Mouse (Mus musculus) yolk sac, embryonic 10.5 days (tissue): ENCODE measurements at regions not wholly inside any gene's neighbourhood (a gene's known extent, or its start where the extent isn't known, plus 50 kb on each side); places are given as distances from the start of the nearest gene placed in this dataset.

ENCODE experiments used
- DNase-seq: peaks from one replicate; pipeline ENCODE4 v3.0.0-alpha.2; 2017; ENCODE audit warnings: low spot score

DNA sequence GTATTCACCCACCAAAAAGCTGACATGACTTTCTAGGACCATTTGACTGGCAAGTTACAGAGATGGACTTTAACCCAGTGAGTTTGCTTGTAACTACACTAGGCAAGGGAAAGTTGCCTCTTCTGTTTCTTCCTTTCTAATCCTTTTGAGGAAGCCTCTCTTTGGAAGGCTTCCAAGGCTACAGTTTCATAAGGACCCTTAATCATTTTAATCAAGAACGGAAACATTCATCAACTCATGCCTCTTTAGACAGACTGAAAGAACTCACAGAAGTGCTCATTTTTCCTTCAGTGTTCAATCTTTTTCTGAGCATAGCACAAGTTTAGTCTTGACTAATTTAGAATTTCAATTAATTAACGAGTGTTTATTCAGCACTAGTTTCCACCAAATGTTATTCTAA, 84.2 kb downstream of the Ddx1 start:
- no peak for DNase-seq

- no peak for DNase-seq
Measured at GRCm38 (mm10) chr12:13161051-13161450, 88.0 kb downstream of the Ddx1 start.

DNA sequence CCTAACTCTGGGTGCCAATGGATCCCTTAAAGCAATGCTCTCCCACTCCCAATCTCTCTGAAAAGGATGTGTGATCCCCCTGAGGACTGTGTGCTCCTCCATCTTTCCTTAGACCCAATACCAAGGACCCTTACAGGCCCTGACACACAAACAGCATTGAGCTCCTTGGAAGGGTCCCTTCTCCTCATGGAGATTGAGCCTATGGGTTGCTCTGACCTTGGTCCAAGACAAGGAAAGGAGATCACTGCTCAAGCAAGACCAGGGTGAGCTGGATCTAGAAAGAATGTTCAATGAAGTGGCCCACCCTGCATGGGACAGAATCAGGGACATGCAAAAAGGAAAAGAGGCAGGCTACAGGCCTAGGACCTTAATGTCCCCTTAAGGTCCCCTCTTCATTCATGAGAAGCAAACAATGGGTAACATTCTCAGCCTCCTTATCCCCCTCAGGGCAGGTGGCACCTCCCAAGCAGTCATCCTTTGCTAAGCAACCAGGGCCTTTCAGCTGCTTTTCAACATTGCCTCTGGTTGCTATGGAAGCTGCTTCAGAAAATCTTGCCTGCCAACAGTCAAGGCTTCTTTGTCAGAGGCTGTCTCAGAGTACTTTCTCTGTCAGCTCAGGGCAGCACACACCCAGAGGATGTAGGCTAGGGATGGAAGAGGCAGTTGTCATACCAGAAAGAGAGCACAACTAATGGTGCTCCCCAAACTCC, 89.5 kb downstream of the Ddx1 start:
- DNase-seq, result no peak

DNA sequence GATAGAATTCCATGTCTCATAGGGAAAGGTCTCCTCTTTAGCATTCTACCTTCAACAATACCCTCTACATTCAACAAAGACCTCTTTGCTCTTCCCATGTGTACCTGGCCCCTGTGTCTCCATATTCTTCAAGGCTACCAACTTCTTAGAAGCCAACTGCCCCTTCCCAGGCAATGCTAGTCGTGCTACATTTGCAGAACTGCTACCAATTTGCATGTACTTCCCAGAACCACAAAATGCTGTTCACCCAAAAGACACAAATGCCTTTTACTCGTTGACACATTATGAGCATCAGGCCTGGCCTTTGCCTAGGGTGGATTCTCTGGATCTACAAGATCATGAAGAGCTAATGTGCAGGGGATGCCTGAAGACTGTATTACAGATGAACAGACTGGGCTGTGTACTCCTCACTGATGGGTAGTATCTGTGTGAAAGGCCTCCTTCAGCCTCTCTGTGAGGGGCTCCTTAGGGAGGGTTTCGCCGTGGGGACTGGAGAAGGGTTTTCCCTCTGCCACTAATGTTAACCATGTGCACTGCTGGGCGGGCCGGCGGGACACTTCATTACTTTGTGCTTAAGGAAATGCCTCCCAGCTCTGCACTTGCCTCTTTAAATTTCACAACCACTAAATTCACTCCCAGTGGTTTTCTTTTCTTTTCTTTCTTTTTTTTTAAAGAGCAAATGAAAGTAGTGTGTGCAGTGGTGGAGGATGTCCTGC, 91.2 kb downstream of the Ddx1 start:
- no peak for DNase-seq

GRCm38 (mm10) chr12:13157089-13157488, 91.9 kb downstream of the Ddx1 start:
- DNase-seq, result no peak

DNA sequence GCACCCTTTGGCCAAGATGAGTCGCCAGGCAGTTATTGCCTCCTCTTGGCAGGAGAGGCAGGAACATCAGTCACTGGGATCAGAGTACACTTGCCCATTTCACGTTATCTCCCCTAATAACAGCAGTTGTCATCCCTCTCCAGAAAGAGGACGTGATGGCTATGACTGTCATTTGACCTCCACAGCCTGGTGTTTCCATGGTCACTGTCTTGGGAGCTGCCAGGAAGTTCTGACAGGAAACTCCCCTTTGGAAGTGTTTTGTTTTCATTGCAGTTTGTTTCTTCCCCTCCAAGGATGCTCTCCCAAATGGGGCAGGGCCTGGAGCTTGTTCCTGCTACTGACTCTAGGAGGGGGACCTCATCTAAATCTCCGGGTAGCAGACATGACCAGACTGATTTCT, 98.3 kb downstream of the Ddx1 start:
- DNase-seq, result no peak

DNA sequence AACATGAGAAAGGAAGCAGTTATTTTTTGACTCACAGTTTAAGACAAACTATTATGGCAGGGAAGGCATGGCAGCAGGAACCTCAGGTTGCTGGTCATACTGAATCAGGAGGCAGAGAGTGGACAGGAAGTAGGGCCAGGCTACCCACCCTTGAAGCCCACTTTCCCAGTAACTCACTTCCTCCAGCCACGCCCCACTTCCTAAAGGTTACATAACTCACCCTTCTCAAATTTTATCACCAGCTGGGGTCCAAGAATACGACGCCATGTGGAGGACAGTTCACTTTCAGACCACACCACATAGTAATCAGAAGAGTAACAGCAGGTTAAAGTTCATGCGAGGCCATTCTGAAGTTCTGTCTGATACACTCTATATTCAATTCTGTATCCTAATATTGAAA, 101.8 kb downstream of the Ddx1 start:
- no peak for DNase-seq

DNA sequence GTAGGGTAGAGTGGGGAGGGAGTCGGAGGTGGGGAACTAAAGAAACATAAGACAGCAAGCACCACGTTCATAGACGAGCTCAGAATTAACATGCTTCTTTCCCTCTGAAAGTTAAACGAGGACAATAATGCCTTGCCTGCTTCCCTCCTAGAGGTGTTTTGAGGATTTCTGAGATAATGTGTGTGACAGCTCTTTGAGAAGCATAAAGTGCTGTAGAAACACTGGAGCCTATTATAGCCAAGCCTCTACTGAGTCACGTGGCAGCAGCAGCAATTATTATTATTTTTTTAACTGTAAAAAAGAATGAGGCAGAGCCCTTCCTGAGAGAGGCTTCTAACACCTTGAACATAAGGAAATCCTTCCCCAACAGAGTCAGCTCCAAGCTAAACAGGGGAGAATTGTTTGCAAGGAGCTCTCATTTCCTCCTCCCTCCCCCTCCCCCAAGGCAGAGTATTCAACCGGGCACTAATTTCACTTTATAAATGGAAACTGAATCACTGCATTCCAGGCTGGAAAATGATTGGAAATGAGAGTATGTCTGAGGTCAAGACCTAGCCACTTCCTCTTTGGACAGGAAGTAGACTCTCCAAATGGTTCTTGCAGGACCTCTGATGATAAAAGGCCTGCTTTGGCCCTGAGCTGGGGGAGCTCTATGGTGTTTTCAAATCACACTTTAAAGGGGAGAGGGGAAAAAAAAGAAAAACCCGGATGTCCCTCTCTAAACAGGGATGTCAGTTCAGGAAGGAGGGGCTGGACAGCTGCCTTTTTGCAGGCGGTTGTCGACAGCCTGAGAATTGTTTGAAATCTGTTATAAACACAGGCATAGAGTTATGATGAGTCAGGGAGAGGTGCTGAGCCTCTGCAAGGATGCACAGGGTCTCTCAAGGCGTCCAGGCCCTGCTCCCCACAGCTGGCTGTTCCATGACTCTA, 103.6 kb downstream of the Ddx1 start:
- DNase-seq, result peak; percentile 34

DNA sequence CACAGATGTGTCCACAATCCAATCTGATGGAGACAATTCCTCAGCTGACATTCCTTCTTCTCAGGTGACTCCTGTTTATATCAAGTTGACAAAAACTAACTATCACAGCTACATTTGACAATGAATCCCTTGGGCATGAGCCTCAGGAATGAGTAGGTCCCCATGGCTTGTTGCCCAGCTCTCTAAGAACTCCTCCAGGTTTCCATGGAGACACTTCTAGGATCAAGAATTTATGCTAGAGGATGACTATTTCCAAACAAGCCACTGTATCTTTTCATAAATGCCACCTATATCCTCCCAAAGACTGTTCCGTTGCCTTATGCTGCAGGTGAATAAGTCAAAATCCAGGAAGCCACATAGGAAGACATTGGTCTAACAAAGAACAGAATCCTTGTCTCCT, 104.3 kb downstream of the Ddx1 start:
- DNase-seq, result no peak

DNA sequence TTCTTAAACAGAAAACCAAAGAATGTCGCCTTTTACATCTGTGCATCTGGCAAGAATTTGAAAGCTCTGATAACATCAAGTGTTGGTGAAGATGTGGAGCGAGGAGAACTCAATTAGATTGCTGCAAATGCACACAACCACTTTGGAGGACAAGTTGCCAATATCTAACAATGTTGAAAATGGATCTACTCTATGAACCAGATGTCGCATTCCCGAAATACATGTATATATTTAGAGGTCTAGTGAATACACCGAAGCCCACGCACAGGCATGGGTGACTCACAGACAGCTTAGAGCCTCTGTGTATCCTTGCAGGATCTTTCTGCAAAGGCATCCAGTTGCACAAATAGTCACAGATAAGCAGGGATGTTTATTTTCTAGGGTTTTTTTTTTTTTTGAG, 108.4 kb downstream of the Ddx1 start:
- DNase-seq, result no peak

DNA sequence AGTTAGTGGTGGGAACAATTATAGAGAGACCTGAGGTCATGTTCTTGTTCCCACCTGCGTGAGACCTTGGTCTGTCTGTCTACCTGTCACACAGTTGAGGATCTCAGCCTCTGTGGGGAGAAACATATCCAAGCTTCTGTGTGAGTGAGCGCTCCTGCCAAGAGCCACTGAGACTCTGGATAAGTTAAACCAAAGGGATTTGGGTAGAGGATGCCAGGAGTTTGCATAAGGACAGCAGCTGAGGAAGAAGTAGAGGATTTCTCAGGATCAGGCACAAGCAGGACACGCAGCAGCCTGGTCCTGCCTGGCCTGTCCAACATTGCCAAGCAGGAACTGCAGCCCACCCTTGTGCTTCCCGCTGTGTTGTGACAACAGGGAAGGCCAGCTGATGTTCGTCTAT, 109.8 kb downstream of the Ddx1 start:
- DNase-seq, result no peak

- no peak for DNase-seq
Measured at GRCm38 (mm10) chr12:13134168-13134567, 114.8 kb downstream of the Ddx1 start.

DNA sequence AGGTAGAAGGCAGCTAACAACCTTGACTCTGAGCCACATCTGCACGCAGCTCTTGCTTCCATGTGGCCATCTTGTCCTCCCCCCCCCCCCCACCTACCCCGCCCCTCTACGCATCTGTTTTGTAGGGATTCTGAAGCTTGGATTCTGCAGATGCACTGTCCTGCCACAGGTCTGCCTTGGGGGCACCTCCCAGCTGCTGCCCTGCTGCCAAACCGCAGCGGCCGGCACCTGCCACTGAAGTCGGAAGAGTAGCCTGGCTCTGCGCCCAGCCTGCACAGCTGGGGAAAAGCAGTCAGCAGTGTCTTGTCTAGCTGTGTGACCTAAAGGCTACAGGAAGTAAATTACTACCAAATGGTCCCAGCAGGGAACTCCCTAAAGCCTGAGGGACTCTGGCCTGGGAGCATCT, 119.3 kb downstream of the Ddx1 start:
- DNase-seq, result no peak

DNA sequence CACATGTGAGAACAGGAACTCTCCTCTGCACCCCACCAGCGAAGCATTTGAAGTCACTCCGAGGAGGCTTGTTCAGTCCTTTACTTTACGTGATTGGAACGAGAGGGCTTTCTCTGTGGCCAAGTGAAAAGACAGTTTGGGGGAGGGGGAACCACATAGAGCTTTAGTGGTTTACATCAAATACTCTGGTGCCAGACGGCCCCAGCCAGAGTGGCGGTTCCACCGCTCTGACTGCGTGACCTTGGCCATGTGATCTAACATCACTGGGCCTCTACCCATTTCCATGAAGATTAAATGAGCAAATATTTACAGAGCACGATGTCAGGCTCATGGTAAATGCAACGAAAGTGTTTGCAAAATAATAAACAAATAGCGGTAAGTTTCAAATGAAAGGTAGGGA, 121.6 kb downstream of the Ddx1 start:
- no peak for DNase-seq

GRCm38 (mm10) chr12:13125054-13125453, 124.0 kb downstream of the Ddx1 start:
- no peak for DNase-seq

DNA sequence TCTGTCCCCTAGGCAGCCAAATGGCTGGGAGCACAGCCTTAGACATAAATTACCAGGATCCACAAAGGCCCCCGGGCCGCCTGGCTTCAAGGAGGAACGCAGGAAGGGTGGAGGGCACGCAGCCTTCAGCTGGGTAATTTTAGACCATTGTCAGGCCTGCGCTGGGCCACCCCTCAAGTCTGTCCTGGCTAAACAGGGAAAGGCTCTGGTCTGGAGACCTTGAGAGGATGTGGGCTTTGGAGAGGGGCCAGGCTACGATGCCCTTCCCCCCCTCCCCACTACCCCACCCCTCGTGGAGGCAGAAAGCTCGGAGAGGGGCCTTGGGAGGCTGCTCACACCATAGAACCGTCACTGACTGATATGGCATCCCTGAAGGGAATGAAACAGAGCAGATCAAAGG, 126.7 kb downstream of the Ddx1 start:
- no peak for DNase-seq

GRCm38 (mm10) chr12:13120581-13120980, 128.4 kb downstream of the Ddx1 start:
- DNase-seq, result peak; percentile 62

GRCm38 (mm10) chr12:13119653-13120052, 129.4 kb downstream of the Ddx1 start:
- no peak for DNase-seq

DNA sequence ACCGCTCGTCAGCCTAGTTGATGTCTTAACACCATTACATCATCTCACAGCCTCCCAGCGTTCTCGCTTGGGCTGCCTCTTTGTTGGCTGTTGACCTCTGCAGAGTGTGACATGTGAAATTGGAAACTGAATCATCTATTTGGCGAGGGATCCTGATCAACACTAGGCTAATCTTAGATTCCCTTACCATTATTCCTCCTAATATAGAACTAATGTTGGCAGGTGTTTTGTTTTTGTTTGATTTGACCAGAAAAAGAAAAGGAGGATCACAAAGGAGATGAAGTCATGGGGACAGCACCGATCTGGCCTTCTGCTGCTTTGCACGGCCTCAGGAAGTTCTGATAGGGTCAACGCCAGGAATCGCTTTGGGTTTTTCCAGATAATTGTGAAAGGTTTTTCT, 131.0 kb downstream of the Ddx1 start:
- no peak for DNase-seq

DNA sequence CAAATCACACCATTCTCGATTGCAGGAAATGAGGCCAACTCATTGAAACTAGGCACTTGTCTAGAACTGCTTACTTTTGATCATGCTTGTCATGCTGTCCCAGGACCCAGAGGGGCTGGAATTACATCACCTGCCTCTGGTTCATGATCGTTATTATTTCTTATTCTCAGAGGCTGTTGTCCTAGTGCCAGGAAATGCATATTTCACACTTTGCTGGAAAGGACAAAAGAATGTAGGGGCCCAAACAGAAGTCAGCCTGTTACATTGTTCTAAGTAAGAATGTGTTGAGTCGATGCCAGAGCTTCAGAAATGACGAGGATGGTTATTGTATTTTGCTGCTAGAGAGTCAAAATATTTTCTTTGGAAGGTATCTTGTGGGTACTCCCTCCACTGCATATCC, 134.7 kb downstream of the Ddx1 start:
- DNase-seq, result no peak

- no peak for DNase-seq
Measured at GRCm38 (mm10) chr12:13106931-13107330, 142.1 kb downstream of the Ddx1 start.

GRCm38 (mm10) chr12:13100505-13101354, 148.3 kb downstream of the Ddx1 start:
- DNase-seq, result no peak
